Mouse (Mus musculus) left cerebral cortex, adult 11 months (tissue): ENCODE data around the gene Lysmd1.
A peak's percentile ranks its signal among the peaks of the same experiment; 100 is the strongest.
"Not testable (repeated sequence)": the region's sequence is repeated elsewhere in the genome, so short reads cannot be mapped to it uniquely, and the experiment has no call there.

ENCODE experiments used
- DNase-seq: peaks from one replicate; pipeline ENCODE4 v3.0.0; 2022; ENCODE audit warnings: low spot score

Lysmd1 gene

GRCm38 (mm10) chr3:95133680-95134101 is at the start of gene Lysmd1, which contains the start of gene Scnm1:
Gene Lysmd1, plus strand, starts transcription at chr3:95134088.
Gene Scnm1, minus strand, starts transcription at chr3:95134011.
- peak; percentile 93 for DNase-seq

DNA sequence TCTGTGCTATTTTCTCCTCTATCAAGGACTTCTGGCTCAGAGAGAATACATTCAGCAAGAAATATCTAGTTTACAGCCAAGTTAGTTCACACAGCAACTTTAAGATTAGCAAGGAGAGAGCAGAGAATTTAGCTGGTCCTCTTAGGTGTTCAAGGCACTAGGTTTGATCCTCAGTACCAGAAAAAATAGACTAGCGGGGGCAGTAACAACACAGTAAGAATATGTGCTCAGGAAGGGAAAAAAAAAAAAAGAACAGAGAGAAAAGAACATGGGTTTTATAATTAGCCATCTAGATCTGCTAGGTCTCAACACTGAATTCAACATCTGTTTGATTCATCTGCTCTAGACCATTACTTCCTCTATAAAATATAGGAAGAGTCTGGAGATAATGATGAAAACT is 45.8 kb upstream of the Lysmd1 start:
- DNase-seq, result no peak

- DNase-seq, result no peak
Measured at GRCm38 (mm10) chr3:95100854-95101253, 33.0 kb upstream of the Lysmd1 start.

DNA sequence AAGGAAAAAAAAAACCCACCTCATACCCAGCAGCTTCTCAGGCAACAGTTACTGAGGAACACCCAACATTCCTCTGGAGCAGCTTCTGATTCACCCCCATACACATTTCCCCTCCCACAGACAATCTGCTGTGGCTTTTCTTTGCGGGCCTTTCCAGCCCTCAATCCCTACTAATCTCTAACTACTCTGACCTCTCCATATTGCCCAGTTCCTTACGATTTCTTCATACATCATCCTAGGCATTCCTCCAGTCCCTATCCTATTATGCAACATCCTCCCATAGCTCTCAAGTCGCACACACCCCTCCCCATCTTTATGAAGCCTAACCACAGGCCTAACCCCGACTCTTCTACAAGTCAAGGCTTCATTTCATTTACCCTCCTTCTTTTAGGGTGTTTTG is 28.8 kb upstream of the Lysmd1 start:
- no peak for DNase-seq

GRCm38 (mm10) chr3:95105586-95106337 is 28.1 kb upstream of the Lysmd1 start:
- no peak for DNase-seq

DNA sequence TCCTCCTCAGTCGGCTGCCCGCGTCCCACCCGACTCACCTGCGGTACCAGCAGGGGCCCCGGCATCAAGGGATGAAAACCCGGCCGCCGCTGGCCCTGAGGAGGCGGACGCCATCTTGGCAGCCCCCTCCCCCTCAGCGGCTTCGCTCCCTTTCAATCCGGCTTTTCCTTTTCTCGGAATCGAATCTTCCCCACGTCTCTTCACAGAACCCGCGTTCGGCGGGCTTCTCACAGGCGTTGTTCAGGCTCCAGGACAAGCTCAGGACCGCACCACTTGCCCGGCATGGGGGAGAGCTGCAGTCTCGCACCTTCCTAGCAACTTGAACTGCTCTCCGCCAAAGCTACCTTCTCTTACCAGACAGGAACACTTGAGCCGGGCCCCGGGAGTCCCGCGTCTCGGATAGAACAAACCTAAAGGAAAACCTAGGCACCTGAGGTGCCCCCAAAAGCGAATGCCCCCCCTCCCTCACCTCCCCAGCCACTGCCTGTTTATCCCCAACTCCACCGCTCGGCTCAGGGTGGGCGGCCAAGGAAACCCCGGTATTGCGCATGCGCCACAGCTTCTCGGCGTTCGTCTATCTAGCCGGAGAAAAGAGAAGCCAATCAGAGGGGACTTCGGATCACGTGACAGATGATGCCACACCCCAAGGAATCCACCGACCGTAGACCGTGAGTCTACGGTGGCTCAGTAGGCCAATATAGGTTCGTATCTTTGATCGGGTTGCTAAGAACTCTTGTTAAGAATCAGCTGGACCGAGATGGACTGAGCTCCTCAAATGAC is 27.4 kb upstream of the Lysmd1 start, which contains the start of gene Pip5k1a:
Gene Pip5k1a (minus strand): TSS at position 593 of the 780 bp plus-strand sequence.
- DNase-seq, result peak; percentile 94

DNA sequence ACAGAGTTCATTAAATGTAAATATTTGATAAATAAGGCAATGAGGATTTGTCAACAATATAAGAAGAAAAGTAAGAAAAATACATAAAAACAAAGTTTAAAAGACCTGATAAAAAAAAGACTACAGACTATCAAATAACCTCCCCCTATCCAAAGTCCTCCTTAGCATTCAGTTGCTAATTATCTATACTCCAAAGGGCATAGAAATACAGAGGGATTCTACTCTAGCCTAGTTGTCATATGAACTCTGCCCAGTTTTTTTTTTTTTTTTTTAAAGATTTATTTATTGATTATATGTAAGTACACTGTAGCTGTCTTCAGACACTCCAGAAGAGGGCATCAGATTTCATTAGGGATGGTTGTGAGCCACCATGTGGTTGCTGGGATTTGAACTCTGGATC is 26.6 kb upstream of the Lysmd1 start:
- not testable (repeated sequence) for DNase-seq

- no peak for DNase-seq
Measured at GRCm38 (mm10) chr3:95107898-95108297, 26.0 kb upstream of the Lysmd1 start.

GRCm38 (mm10) chr3:95110911-95111726 is 22.8 kb upstream of the Lysmd1 start, which contains the start of gene Vps72:
Gene Vps72, plus strand, starts transcription at chr3:95111022.
- peak; percentile 81 for DNase-seq

GRCm38 (mm10) chr3:95112760-95113159 is 21.1 kb upstream of the Lysmd1 start:
- no peak for DNase-seq

- DNase-seq, result no peak
Measured at GRCm38 (mm10) chr3:95117751-95118150, 16.1 kb upstream of the Lysmd1 start.

- DNase-seq, result no peak
Measured at GRCm38 (mm10) chr3:95121580-95121979, 12.3 kb upstream of the Lysmd1 start.

DNA sequence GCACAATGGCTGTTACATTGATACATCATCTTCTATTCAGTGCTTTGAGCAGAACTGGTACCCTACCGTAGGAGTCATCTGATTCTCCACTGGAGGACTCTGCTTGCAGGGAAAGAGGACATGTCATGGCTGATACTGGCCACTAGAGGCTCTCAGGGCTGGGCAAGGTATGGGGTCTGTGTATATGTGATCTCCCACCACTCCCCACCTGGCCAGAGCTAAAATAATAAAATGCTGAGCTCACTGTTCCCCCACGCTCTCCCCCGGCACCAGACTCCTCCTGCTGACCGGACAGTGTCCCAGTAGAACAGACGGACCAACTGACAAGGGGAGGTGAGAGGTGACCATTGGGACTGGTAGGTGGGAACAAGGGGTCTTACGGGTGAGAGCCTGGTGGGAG is 9.6 kb upstream of the Lysmd1 start, which contains the start of gene Tmod4:
Gene Tmod4 (plus strand): TSS at position 231 of the 400 bp plus-strand sequence.
- DNase-seq, result no peak

DNA sequence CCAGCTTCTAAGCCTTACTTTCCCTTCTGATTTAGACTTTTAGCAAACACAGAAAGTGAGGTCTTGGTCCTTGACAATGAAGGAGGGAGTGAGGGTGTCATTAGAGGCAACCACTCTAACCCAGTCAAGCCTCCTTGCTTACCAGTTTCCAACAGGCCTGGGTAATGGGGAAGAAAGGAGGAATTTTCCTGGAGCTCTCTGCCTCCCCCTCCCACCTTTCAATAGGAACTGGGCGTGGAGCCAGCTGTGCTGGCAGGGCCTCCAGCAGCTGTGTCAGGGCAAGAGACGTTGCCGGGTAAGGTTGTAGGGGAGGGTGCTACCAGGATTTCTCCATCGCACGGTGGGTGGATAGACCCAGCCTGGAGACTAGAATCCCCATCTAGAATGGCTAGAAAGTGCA is 8.9 kb upstream of the Lysmd1 start:
- DNase-seq, result no peak

- DNase-seq, result no peak
Measured at GRCm38 (mm10) chr3:95129226-95129651, 4.6 kb upstream of the Lysmd1 start.

DNA sequence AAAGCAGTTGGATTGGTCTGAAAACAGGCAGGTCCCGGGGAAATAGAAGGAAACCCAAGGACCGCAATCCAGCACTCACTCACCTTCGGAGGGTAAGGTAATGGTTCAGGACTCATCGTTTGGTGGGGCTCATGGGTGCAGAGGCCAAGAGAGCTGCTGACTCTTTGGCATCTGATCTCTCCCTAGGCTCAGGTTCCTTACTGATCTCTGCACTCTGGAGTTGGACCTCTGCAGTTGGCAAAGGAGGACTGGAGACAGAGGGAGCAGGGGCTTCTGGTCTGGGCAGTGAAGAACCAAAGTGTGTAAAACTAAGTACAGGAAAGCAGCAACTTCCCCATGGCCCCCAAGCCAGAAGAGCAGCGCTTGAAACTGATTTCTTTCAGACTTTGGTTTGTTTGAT is 3.8 kb upstream of the Lysmd1 start:
- no peak for DNase-seq

DNA sequence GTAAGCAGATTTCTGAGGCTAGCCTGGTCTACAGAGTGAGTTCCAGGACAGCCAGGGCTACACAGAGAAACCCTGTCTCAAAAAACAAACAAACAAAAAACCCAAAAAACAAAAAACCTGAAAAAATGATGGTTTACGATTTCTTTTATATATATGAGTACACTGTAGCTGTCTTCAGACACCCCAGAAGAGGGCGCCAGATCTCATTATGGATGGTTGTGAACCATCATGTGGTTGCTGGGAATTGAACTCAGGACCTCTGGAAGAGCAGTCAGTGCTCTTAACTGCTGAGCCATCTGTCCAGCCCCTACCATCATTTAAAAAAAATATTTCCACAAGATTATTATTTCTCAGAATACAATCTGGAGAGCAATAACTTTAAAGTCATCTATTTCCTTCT is 1.5 kb upstream of the Lysmd1 start:
- not testable (repeated sequence) for DNase-seq

DNA sequence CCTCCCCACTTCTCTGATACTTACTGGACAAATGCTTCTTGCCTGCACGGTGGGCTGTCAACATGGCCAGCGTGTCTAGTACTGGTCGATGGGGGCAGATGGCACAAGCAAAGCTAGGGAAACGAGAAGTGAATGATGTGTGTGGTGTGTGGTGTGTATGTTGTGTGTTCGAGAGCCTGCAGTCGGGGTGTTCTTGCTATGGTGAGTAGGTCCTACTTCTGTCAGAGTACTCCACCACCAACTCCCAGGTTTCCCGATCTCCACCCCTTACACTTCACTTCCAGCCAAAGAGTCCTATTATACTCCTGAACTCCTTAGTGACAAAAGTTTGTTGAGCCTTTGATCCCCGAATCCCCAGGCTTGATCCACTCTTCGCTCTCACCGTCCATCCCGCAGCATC is 712 bp upstream of the Lysmd1 start:
- no peak for DNase-seq

DNA sequence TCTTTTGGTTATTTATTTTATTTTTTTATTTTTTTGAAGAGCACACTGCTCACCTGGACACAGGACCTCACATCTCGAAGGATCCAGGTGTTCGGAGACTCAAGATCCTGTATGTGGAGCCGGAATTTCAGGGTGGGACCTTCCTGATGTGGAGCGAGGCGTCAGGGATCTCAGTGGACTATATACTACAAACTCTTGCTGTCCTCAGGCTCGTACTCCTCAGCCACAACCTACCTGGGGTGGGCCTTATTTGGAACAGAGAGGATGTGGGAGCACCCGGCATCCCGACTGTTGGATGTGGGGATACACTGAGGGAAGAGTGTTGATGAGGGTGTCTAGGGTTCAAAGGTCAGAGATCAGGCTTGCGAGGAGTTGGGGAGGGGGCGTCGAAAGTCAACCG is 245 bp downstream of the Lysmd1 start:
- DNase-seq, result not testable (repeated sequence)

- no peak for DNase-seq
Measured at GRCm38 (mm10) chr3:95135023-95135422, 1.1 kb downstream of the Lysmd1 start.

DNA sequence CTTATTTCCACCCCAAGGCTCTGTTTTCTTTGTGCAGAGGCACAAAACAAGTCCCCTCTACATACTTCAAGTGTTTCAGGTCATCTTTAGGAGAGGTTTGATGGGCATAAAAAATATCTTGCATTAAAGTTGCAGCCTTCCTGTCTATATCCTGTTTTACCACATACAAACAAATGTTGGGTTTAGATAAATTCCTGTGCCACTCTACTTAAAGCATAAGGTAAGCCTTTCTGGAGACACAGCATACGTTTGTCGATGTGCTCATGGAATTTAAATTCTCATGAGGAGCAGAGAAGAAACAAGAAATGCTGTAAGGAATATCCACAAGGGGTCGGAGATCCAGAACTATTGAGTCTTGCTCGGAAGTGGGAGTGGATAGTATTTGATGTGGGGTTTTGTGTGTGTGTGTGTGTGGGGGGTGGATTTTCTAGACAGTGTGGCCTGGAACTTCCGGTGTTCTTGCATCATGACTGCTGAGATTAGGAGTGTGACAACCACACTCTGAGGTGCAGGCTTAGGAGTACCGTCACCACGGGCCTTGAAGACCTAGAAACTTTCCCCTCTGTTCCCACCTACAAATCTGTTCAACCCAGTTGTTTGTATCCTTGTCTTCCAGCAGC is 1.7 kb downstream of the Lysmd1 start:
- no peak for DNase-seq

DNA sequence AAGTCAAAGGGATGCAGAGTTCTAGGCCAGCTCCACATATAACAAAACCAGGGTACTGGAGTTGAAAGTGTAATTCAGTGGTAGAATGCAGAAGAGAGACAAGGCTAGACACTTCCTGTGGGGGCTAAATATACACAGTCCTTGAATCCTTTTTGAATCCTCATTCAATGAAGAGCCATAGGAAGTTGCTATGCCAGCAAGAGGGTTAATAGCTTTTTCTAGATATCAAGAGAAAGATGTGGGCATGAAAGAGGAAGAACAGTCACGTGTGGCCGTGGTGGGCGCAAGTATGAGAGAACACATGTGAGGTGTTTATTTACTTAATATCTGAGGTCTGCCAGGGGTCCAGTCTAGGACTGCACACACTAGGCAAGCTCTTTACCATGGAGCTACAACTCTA is 2.4 kb downstream of the Lysmd1 start:
- DNase-seq, result no peak
